Mouse (Mus musculus) embryonic facial prominence, embryonic 12.5 days (tissue): Measurements from ENCODE around the gene Manba. TPM values are rescaled to one million over a fixed set of nuclear protein-coding genes. Genes with fewer than 3 reads are reported as not detected.

ENCODE experiments used
- ATAC-seq: fragments of 200-750 bp; cut with Nextera tagmentation; 2 replicates; pipeline ENCODE4 v1.8.0; 2017; ENCODE audit not compliant: insufficient number of reproducible peaks, insufficient read depth, low FRiP score, low TSS enrichment
- H3K27ac ChIP-seq: fragments of 300-500 bp; sonication (generic); 2 replicates; pipeline ENCODE4 v1.5.1; 2016; ENCODE audit warnings: mild to moderate bottlenecking
- H3K27me3 ChIP-seq: fragments of 300-500 bp; sonication (generic); 2 replicates; pipeline ENCODE4 v1.6.1; 2016; ENCODE audit warnings: mild to moderate bottlenecking, moderate library complexity
- H3K36me3 ChIP-seq: fragments of 300-500 bp; sonication (generic); 2 replicates; pipeline ENCODE4 v1.6.1; 2016; ENCODE audit warnings: mild to moderate bottlenecking
- H3K4me1 ChIP-seq: fragments of 300-500 bp; sonication (generic); 2 replicates; pipeline ENCODE4 v1.6.1; 2016
- H3K4me2 ChIP-seq: fragments of 300-500 bp; sonication (generic); replicated peaks from 2 replicates; pipeline ENCODE4 v1.6.1; 2016; ENCODE audit warnings: mild to moderate bottlenecking, moderate library complexity
- H3K4me3 ChIP-seq: fragments of 300-500 bp; sonication (generic); 2 replicates; pipeline ENCODE4 v1.5.1; 2016; ENCODE audit warnings: mild to moderate bottlenecking
- H3K9ac ChIP-seq: fragments of 300-500 bp; sonication (generic); 2 replicates; pipeline ENCODE4 v1.6.1; 2016; ENCODE audit warnings: mild to moderate bottlenecking, moderate library complexity
- H3K9me3 ChIP-seq: fragments of 300-500 bp; sonication (generic); 2 replicates; pipeline ENCODE4 v1.6.1; 2016; ENCODE audit warnings: mild to moderate bottlenecking, moderate library complexity
- WGBS: fragments of 180-500 bp; shearing (Covaris S2); methylation state at CpG from one replicate; pipeline ENCODE4 v1.1.7; 2016; 5-methylcytosine and 5-hydroxymethylcytosine counted together
- polyA plus RNA-seq: library from polyadenylated mRNA; unstranded; fragments of >200 nt; fragmentation: Nextera tagmentation; extraction: Ambion mirVana; gene quantifications from 2 replicates; pipeline ENCODE4 v1.2.1, GENCODE M21; 2016

Gene Manba
- polyA plus RNA-seq, 1 experiment from 2014 or later: 5.1 TPM

DNA sequence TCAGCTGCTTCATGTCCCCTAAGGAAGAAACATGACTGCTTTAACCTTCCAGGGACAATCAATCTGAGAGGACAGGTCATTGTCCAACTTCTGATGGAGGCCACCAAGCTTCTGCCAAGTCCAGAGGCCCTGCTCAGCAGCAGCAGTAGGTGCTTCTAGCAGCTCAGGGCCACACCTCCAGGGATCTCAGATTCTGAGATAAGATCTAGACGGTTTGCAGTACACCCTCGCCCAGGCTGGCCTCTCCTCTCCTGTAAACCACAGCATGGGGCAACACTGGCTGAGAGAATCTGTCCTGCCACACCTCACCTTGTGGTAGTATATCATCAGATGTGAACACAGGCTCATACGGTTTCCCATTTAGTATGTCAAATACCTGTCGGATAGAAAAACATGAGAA lies 105.1 kb downstream of the Manba start:
- ATAC-seq: no peak
- H3K9ac ChIP-seq: no peak overlapping the region
- WGBS: 72% methylated on average over 4 of the region's 4 CpGs

DNA sequence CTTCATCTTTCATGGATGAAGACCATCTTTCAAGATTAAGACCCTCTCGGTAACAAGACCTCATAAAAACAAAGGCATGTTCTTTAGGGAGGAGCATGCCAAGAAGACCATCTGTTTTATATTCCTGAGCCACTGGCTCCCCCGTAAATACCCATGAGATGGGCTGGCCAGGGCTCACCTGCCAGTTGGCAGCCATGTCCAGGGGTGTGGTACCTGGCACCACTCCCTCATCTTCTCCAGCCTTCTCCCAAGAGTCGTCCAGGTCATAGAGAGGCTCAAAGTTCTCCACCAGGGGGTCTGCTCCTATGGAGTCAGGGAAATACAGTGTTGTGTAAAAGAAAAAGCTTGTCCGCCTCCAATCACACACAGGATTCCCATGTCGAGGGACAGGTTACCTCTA lies 106.0 kb downstream of the Manba start:
- Histone ChIP-seq H3K4me2 (no peak overlapping the region), H3K27me3 (no peaks in the 10 kb centered on the region), H3K36me3 (peaks cover 81% of the 10 kb centered on the region), H3K27ac (no peak overlapping the region), H3K9me3 (no peaks in the 10 kb centered on the region), H3K4me3 (no peak overlapping the region), H3K9ac (no peak overlapping the region), H3K4me1 (no peaks in the 10 kb centered on the region)
- WGBS: 63% methylated on average over 5 of the region's 5 CpGs
- ATAC-seq: no peak

More for the DNA sequence above, 105.1 kb downstream of the Manba start:
- no peak overlapping the region for H3K27ac ChIP-seq
- no peaks in the 10 kb centered on the region for H3K9me3 ChIP-seq
- peaks cover 81% of the 10 kb centered on the region for H3K36me3 ChIP-seq
- H3K4me3 ChIP-seq: no peak overlapping the region
- no peak overlapping the region for H3K4me2 ChIP-seq
- no peaks in the 10 kb centered on the region for H3K4me1 ChIP-seq
- H3K27me3 ChIP-seq: no peaks in the 10 kb centered on the region

DNA sequence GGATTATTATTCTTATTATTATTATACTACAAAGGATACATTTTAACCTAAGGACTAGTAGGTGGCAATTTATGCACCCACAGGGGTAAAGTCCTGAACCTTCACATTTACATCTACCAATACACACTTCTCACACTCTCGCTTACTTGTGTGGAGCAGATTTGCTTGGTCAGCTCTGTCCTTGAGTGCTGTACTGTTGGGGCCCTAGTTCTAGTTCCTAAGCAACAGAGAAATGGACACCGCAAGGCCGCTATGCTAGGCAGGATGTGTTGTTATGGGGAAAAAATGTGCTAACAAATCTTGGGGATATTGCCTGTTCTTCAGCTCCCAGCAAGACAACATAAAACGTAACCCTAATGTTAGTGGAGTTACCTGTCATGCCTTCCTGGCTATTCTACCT lies 106.6 kb downstream of the Manba start:
- Histone ChIP-seq H3K27ac (no peak overlapping the region), H3K4me3 (no peak overlapping the region), H3K9ac (no peak overlapping the region), H3K4me1 (no peaks in the 10 kb centered on the region), H3K4me2 (no peak overlapping the region), H3K9me3 (no peaks in the 10 kb centered on the region), H3K36me3 (peaks cover 80% of the 10 kb centered on the region), H3K27me3 (no peaks in the 10 kb centered on the region)
- no peak for ATAC-seq
- WGBS: 90% methylated on average over 4 of the region's 4 CpGs

- 78% methylated on average over 21 of the region's 21 CpGs for WGBS
- no peak for ATAC-seq
- Histone ChIP-seq H3K9ac (no peak overlapping the region), H3K4me2 (no peak overlapping the region), H3K27me3 (no peaks in the 10 kb centered on the region), H3K36me3 (peaks cover 59% of the 10 kb centered on the region), H3K4me1 (no peaks in the 10 kb centered on the region), H3K9me3 (no peaks in the 10 kb centered on the region), H3K4me3 (no peak overlapping the region), H3K27ac (no peak overlapping the region)
These were observed 109.0 kb downstream of the Manba start for GRCm38 (mm10) chr3:135594238-135594917.

GRCm38 (mm10) chr3:135597014-135597413 lies 111.6 kb downstream of the Manba start:
- H3K4me2 ChIP-seq: no peak overlapping the region
- H3K9me3 ChIP-seq: no peaks in the 10 kb centered on the region
- peaks cover 55% of the 10 kb centered on the region for H3K36me3 ChIP-seq
- WGBS: 65% methylated on average over 4 of the region's 4 CpGs
- no peaks in the 10 kb centered on the region for H3K4me1 ChIP-seq
- H3K27ac ChIP-seq: no peak overlapping the region
- no peak overlapping the region for H3K9ac ChIP-seq
- no peaks in the 10 kb centered on the region for H3K27me3 ChIP-seq
- H3K4me3 ChIP-seq: no peak overlapping the region
- no peak for ATAC-seq

GRCm38 (mm10) chr3:135598355-135598754 lies 112.9 kb downstream of the Manba start:
- WGBS: 80% methylated on average over 3 of the region's 3 CpGs
- Histone ChIP-seq H3K27ac (no peak overlapping the region), H3K9ac (no peak overlapping the region), H3K36me3 (peaks cover 52% of the 10 kb centered on the region), H3K4me2 (no peak overlapping the region), H3K4me1 (no peaks in the 10 kb centered on the region), H3K27me3 (no peaks in the 10 kb centered on the region), H3K4me3 (no peak overlapping the region), H3K9me3 (no peaks in the 10 kb centered on the region)
- ATAC-seq: no peak

DNA sequence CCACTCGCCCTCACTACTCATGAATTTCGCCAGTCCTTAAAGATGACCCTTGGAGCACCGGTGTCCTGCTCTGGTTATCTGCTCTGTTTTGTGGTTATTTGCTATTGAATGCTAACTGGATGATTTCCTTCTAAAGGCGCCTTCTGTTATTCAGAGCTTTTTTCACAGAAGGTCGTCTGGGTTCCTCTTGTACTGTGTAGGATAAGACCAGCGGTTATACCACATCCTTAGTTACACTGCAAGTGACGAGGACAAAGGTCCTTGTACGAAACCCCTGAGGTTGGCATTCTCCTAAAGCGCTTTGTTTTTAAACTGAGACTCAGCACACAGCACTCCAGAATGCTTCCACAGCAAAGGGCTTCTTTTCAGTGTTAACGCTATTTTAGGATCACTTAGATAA lies 117.3 kb downstream of the Manba start:
- no peak overlapping the region for H3K4me2 ChIP-seq
- no peak overlapping the region for H3K27ac ChIP-seq
- no peaks in the 10 kb centered on the region for H3K9me3 ChIP-seq
- no peak for ATAC-seq
- H3K27me3 ChIP-seq: no peaks in the 10 kb centered on the region
- no peak overlapping the region for H3K4me3 ChIP-seq
- H3K4me1 ChIP-seq: no peaks in the 10 kb centered on the region
- H3K36me3 ChIP-seq: peaks cover 57% of the 10 kb centered on the region
- WGBS: 86% methylated on average over 10 of the region's 10 CpGs
- H3K9ac ChIP-seq: no peak overlapping the region

GRCm38 (mm10) chr3:135604626-135605417 lies 119.4 kb downstream of the Manba start:
- no peak overlapping the region for H3K4me3 ChIP-seq
- no peaks in the 10 kb centered on the region for H3K9me3 ChIP-seq
- no peak overlapping the region for H3K9ac ChIP-seq
- H3K4me2 ChIP-seq: no peak overlapping the region
- no peaks in the 10 kb centered on the region for H3K27me3 ChIP-seq
- H3K4me1 ChIP-seq: no peaks in the 10 kb centered on the region
- WGBS: 89% methylated on average over 10 of the region's 10 CpGs
- H3K36me3 ChIP-seq: peaks cover 67% of the 10 kb centered on the region
- no peak overlapping the region for H3K27ac ChIP-seq
- ATAC-seq: no peak

GRCm38 (mm10) chr3:135605474-135605873 lies 120.1 kb downstream of the Manba start:
- Histone ChIP-seq H3K4me2 (no peak overlapping the region), H3K9ac (no peak overlapping the region), H3K4me3 (no peak overlapping the region), H3K4me1 (no peaks in the 10 kb centered on the region), H3K27ac (no peak overlapping the region), H3K36me3 (peaks cover 69% of the 10 kb centered on the region), H3K27me3 (no peaks in the 10 kb centered on the region), H3K9me3 (no peaks in the 10 kb centered on the region)
- no peak for ATAC-seq
- WGBS: 83% methylated on average over 4 of the region's 4 CpGs

- no peak overlapping the region for H3K4me3 ChIP-seq
- no peak for ATAC-seq
- no peak overlapping the region for H3K4me2 ChIP-seq
- H3K27ac ChIP-seq: no peak overlapping the region
- no peaks in the 10 kb centered on the region for H3K27me3 ChIP-seq
- no peaks in the 10 kb centered on the region for H3K9me3 ChIP-seq
- peaks cover 62% of the 10 kb centered on the region for H3K36me3 ChIP-seq
- no peaks in the 10 kb centered on the region for H3K4me1 ChIP-seq
- H3K9ac ChIP-seq: no peak overlapping the region
- 79% methylated on average over 8 of the region's 8 CpGs for WGBS
These were observed 121.2 kb downstream of the Manba start for GRCm38 (mm10) chr3:135606592-135606991.

GRCm38 (mm10) chr3:135607021-135607420 lies 121.6 kb downstream of the Manba start:
- no peak overlapping the region for H3K4me3 ChIP-seq
- no peaks in the 10 kb centered on the region for H3K9me3 ChIP-seq
- no peak overlapping the region for H3K27ac ChIP-seq
- H3K4me1 ChIP-seq: no peaks in the 10 kb centered on the region
- no peak for ATAC-seq
- no peak overlapping the region for H3K4me2 ChIP-seq
- no peaks in the 10 kb centered on the region for H3K27me3 ChIP-seq
- H3K36me3 ChIP-seq: peaks cover 58% of the 10 kb centered on the region
- no peak overlapping the region for H3K9ac ChIP-seq
- WGBS: 88% methylated on average over 9 of the region's 9 CpGs
